Mouse (Mus musculus): ENCODE data around the gene Ccl11.

Ccl11 gene

DNA sequence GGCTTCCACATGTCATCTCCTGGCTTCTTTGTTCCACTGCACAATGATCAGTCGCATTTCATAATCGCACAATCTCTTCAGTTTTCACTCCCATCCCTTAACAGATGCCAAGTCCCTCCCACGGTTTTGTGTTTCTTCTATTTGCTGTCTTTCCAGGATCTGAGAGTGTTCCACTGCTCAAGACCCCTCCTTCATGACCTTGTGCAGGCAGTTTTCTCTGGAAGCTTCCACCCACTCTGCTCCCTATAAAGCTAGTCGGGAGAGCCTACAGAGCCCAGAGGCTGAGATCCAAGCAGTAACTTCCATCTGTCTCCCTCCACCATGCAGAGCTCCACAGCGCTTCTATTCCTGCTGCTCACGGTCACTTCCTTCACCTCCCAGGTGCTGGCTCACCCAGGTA, at the start of gene Ccl11:
TSS of gene Ccl11 (plus strand) at position 178 of the 400 bp plus-strand sequence.
- no peak for DNase-seq (ENCODE audit: extremely low spot score, low read depth, low spot score)

DNA sequence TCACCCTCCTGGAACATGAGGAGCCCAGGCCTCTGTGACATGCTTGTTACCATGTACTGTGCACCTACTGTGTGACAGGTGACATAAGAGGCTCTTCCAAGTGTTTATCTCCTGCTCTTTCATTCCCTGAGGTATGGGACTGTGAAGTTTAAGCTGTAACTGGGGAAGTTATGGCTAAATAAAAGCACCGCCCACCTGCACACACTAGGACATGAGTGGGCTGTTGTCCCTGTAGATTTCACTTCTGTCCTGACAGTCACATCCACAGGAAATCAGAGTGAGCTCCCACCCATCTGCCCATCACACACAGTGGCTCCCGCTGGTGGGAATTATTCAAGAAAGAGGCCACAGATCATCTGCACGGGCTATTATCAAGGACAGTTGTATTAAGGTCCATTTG, 47.5 kb upstream of the Ccl11 start:
- no peak for DNase-seq (ENCODE audit: extremely low spot score, low read depth, low spot score)

GRCm38 (mm10) chr11:82011411-82012193, 46.0 kb upstream of the Ccl11 start:
- no peak for DNase-seq (ENCODE audit: extremely low spot score, low read depth, low spot score)

GRCm38 (mm10) chr11:82013756-82014155, 43.9 kb upstream of the Ccl11 start:
- DNase-seq (ENCODE audit: extremely low spot score, low read depth, low spot score), result no peak

GRCm38 (mm10) chr11:82015066-82015465, 42.6 kb upstream of the Ccl11 start:
- DNase-seq (ENCODE audit: extremely low spot score, low read depth, low spot score), result no peak

GRCm38 (mm10) chr11:82016181-82016780, 41.3 kb upstream of the Ccl11 start:
- DNase-seq (ENCODE audit: extremely low spot score, low read depth, low spot score), result no peak

DNA sequence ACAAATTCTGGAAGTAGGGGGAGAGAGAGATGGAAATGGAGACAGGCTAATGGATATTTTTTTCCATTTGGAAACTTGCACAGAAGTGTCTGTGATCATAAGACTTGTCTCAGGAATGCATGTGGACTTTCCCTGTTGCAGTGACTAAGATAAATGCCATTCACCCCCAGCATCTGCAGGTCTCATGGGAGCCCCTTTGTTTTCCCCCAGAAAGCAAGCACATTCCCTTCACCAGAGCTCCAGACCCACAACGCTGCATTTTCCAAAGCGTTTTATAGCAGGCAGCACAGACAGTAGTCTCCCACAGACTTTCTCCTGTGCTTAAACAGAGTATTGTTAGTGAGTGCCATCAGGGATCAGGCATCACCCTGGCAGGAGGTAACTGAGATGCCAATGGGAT, 38.2 kb upstream of the Ccl11 start:
- no peak for DNase-seq (ENCODE audit: extremely low spot score, low read depth, low spot score)

GRCm38 (mm10) chr11:82019793-82020192, 37.8 kb upstream of the Ccl11 start:
- DNase-seq (ENCODE audit: extremely low spot score, low read depth, low spot score), result no peak

DNA sequence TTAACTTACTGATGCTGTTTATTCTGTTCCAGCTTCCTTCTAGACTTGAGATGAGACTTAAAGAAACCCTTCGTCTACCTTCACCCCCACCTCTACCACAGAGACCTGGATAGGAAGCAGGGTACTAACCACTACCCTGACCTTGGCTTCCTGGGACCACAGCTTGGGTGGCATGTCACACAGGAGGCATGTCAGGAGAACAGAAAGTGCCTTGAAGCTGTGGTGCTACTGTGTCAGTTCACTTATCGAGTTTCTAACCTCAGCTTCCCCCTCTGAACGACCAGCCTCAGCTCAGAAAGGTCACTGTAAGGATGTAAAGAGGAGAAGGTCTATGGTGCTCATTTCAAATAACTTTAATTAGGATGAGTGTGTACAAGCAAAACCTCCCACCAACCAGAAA, 36.2 kb upstream of the Ccl11 start:
- no peak for DNase-seq (ENCODE audit: extremely low spot score, low read depth, low spot score)

GRCm38 (mm10) chr11:82022504-82023056, 35.0 kb upstream of the Ccl11 start:
- no peak for DNase-seq (ENCODE audit: extremely low spot score, low read depth, low spot score)

DNA sequence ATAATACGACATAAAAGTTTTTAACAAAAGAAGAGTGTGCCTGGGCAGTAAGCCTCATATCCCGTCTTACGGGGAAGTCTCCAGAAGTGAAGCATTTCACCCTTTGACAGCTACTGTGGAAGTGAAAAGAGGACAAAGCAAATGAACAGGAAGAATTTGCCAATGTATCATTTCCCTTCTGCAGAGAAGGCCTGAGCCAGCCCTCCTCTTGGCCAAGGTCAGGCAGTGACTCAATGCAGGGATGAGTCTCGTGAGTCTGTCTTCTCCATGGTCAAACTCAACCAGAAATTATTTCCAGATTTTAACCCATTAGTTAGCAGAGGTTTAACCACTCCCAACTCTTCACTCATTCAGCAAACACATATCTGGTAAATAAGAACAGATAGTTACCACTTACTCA, 33.9 kb upstream of the Ccl11 start:
- no peak for DNase-seq (ENCODE audit: extremely low spot score, low read depth, low spot score)

- no peak for DNase-seq (ENCODE audit: extremely low spot score, low read depth, low spot score)
These were observed 27.5 kb upstream of the Ccl11 start for GRCm38 (mm10) chr11:82030171-82030570.

DNA sequence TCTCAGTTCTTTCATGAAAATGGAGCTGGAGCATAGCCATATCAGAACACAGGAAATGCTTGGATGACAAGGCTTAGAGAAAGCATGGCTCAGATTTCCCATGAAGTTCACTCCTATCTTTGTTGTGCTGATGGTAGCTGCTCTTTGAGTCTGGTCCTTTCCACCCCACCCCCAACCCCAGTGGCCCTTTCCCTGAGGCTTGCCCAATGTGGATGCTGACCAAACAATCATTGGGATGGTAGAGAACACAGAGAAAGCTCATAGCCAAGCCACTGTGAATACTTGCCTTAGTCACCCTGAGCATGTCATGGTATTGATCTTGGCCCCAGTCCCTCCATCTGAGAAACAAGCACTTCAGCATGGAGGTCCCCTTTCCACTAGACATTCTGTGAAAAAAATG, 25.5 kb upstream of the Ccl11 start:
- DNase-seq (ENCODE audit: extremely low spot score, low read depth, low spot score), result no peak

GRCm38 (mm10) chr11:82032678-82033344, 24.8 kb upstream of the Ccl11 start:
- DNase-seq (ENCODE audit: extremely low spot score, low read depth, low spot score), result no peak

DNA sequence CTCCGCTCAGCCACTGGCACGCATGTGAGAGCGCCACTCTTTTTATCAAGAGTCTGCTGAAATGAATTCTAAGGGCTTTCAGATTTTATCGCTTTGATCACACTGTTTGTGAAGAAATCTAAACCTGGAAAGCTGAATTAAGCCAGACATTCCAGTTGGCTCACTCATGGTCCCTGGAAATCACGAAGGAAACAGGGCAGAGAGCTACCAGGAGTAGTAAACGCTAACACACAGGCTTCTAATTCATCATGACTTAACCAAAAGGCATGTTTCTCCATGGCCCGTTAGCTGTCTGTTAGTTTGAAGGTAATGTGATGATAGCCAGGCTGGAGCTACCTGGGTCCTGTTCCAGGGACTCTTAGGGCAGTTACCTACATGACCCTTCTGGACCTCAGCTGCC, 23.2 kb upstream of the Ccl11 start:
- no peak for DNase-seq (ENCODE audit: extremely low spot score, low read depth, low spot score)

- no peak for DNase-seq (ENCODE audit: extremely low spot score, low read depth, low spot score)
These were observed 22.3 kb upstream of the Ccl11 start, which contains the start of gene Ccl2 for GRCm38 (mm10) chr11:82035356-82035755. Gene Ccl2, plus strand, starts transcription at chr11:82035571.

DNA sequence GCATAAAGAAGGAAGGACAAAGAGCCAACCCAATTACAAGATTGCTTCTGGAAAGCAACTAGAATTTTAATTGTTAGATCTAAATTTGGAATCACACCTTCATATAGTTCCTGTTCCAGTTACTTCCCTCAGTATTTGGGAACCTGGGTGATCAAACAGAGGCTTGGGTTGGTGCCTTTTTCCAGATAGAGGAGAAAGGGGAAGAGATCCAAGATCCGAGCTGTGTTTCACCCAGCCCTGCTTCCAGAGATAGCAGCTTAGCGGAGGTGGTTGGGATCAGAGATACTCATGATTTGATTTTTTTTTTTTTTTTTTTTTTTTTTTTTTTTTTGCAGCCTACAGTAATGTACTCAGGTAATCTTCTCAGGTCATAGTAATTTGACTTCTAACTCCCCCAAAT, 21.8 kb upstream of the Ccl11 start:
- no peak for DNase-seq (ENCODE audit: extremely low spot score, low read depth, low spot score)

DNA sequence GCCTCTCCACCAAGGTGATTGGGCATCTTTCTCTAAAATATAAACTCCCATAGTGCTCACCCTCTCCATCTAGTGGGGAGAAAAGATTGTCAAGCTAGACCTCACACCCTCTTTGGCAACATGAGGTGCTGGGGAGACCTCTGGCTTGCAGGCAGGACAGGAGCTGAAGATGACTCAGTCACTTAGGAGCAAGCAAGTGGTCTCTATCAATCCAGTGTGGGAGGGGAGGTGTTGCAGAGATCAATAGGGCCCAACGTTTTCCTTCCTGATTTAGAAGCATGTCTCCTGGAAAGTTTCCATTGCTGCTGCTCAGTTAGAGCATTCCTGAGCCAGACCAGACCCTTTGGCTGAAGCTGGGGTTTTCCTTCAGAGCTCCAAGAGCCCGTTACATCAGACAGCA, 19.1 kb upstream of the Ccl11 start, which contains the start of gene Gm17268:
TSS of gene Gm17268 (minus strand) at position 28 of the 400 bp plus-strand sequence.
- no peak for DNase-seq (ENCODE audit: extremely low spot score, low read depth, low spot score)

DNA sequence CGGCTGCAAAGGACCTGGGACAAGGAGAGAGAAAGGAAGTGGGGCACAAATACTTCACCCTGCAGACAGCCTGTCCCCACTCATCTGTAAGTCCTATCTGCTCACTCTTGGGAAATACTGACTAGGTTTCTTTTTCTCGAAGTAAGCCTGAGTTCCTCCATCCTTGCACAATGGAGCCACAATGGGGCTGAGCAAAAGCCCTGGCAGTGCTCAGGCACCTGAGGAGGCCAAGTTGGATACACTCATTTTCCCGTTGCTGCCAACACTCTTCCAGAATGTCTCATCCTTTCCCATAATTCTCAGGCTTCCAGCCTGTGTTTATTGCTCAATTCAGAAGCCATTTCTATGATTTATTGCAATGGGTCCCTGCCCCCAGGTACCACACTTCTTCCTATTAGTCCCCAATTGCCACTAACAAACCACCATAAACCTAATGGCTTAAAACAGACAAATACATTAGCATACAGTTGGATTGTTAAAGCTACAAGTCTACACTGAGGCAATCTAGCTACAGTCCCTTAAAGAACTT, 18.4 kb upstream of the Ccl11 start:
- DNase-seq (ENCODE audit: extremely low spot score, low read depth, low spot score), result no peak

DNA sequence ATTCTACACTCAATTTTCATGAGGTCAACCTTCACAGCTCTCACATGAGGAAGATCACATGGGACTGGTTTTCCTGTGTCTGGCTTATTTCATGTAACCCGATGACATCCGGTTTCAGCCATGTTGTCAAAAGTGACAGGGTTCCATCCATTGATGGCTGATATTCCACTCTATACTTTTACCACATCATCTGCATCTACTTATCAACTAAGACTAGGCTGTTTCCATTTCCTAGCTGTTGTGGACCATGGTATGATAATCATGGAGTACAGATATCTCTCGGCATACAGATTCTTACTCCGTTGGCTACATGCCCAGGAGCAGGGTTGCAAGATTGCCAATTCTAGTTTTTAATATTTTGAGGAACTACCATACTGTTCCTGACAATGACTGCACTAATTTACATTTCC, 15.9 kb upstream of the Ccl11 start:
- DNase-seq (ENCODE audit: extremely low spot score, low read depth, low spot score), result no peak

- no peak for DNase-seq (ENCODE audit: extremely low spot score, low read depth, low spot score)
These were observed 12.2 kb upstream of the Ccl11 start, which contains the start of gene Ccl7 for GRCm38 (mm10) chr11:82045471-82045870. Gene Ccl7, plus strand, starts transcription at chr11:82045712.

Measured in hindlimb bud, embryonic 11.5 days (tissue).